Mouse (Mus musculus) G1E (cell line): ENCODE measurements around the gene Adrb1. TPM values are rescaled to one million over a fixed set of nuclear protein-coding genes. Genes with fewer than 3 reads are reported as not detected.
"Not testable (repeated sequence)": the region's sequence is repeated elsewhere in the genome, so short reads cannot be mapped to it uniquely, and the experiment has no call there.

Experiments
- ATAC-seq: 2 replicates; pipeline ENCODE4 v1.8.0; 2016; ENCODE audit warnings: mild to moderate bottlenecking; ENCODE audit not compliant: insufficient number of reproducible peaks, poor library complexity, low FRiP score, severe bottlenecking; ENCODE audit errors: extremely low read depth
- DNase-seq: peaks from one replicate; pipeline ENCODE4 v3.0.0; 2012; ENCODE audit warnings: low spot score
- H3K27me3 ChIP-seq: 2 replicates; pipeline ENCODE4 v1.6.1; 2012; ENCODE audit warnings: mild to moderate bottlenecking, low read length, inconsistent platforms; ENCODE audit not compliant: insufficient read depth
- H3K36me3 ChIP-seq: replicated peaks from 2 replicates; pipeline ENCODE3; 2012; ENCODE audit warnings: mild to moderate bottlenecking, inconsistent platforms
- H3K4me1 ChIP-seq: 2 replicates; pipeline ENCODE4 v1.6.1; 2012; ENCODE audit warnings: low read depth, low read length, inconsistent platforms, mixed read lengths; ENCODE audit not compliant: insufficient read depth
- H3K4me3 ChIP-seq: 2 replicates; pipeline ENCODE4 v1.5.1; 2012; ENCODE audit warnings: low read depth, mild to moderate bottlenecking, inconsistent platforms, low read length, moderate library complexity, mixed read lengths
- H3K9me3 ChIP-seq: replicated peaks from 2 replicates; pipeline ENCODE4 v1.6.1; 2012; ENCODE audit warnings: inconsistent platforms
- CTCF ChIP-seq: IDR thresholded peaks from 2 replicates; pipeline ENCODE4 v1.5.1; 2012; ENCODE audit warnings: low read depth, low read length, inconsistent platforms, mixed read lengths
- GATA1 ChIP-seq: IDR thresholded peaks from 2 replicates; pipeline ENCODE4 v1.6.1; 2012; ENCODE audit warnings: borderline replicate concordance, low read length, inconsistent platforms, mixed read lengths
- GATA2 ChIP-seq: IDR thresholded peaks from 2 replicates; pipeline ENCODE4 v1.6.1; 2012; ENCODE audit warnings: low read depth, low read length, inconsistent platforms, borderline replicate concordance
- POLR2AphosphoS5 ChIP-seq: IDR thresholded peaks from 2 replicates; pipeline ENCODE4 v1.6.1; 2012; ENCODE audit warnings: low read depth, low read length, inconsistent platforms; ENCODE audit not compliant: insufficient replicate concordance
- TAL1 ChIP-seq: conservative IDR thresholded peaks from 2 replicates; pipeline ENCODE4 v1.6.1; 2012; ENCODE audit warnings: low read depth, low read length, inconsistent platforms, mixed read lengths
- polyA plus RNA-seq: library from polyadenylated mRNA; stranded (reverse); fragments of >175 nt; gene quantifications from 2 replicates; pipeline ENCODE4 v1.2.3, GENCODE M21; 2012
- total RNA-seq, 2 experiments: library from RNA; stranded (forward) in 1 of 2; stranded (reverse) in 1 of 2; fragments of 200-1000 nt in 1 of 2; fragments of >200 nt in 1 of 2; fragmentation: Nextera tagmentation in 1 of 2; gene quantifications; 2 replicates each; pipeline ENCODE4 v1.2.3; 2014 to 2017

Gene Adrb1
- total and polyA plus RNA-seq, 3 experiments = 0.05 TPM; not detected in 2

GRCm38 (mm10) chr19:56776719-56777382 is 54.9 kb downstream of the Adrb1 start:
- H3K4me1 ChIP-seq = peaks cover 13% of the 10 kb centered on the region
- H3K27me3 ChIP-seq = peaks cover 22% of the 10 kb centered on the region
- H3K36me3 ChIP-seq = peaks cover 4% of the 10 kb centered on the region
- H3K4me3 ChIP-seq = no peak overlapping the region
- peak; percentile 20 for DNase-seq
- no peaks in the 10 kb centered on the region for H3K9me3 ChIP-seq
- ATAC-seq = no peak
- no peak for TF ChIP-seq GATA2
- TF ChIP-seq POLR2AphosphoS5 = no peak
- TF ChIP-seq GATA1 = no peak
- TF ChIP-seq TAL1 = no peak
- TF ChIP-seq CTCF = no peak

GRCm38 (mm10) chr19:56778532-56778931 is 56.5 kb downstream of the Adrb1 start:
- Histone ChIP-seq H3K27me3 (peaks cover 16% of the 10 kb centered on the region), H3K4me1 (peaks cover 17% of the 10 kb centered on the region), H3K36me3 (peaks cover 16% of the 10 kb centered on the region)
- not testable (repeated sequence) for DNase-seq, ATAC-seq, H3K9me3 ChIP-seq, H3K4me3 ChIP-seq

Other genes with a start within 250 kb of the Adrb1 start
- 72.8 and 76.8 TPM in 2 replicates for gene Dclre1a, start 174.0 kb upstream of the Adrb1 start, total RNA-seq (2014; fragmentation: Nextera tagmentation)
- 32.4 and 32.8 TPM in 2 replicates for gene Dclre1a, start 174.0 kb upstream of the Adrb1 start, total RNA-seq (2017)
- gene Dclre1a, start 174.0 kb upstream of the Adrb1 start, polyA plus RNA-seq = 2.3 and 4.2 TPM in 2 replicates
- gene Nhlrc2, start 173.9 kb upstream of the Adrb1 start, total RNA-seq (2014; fragmentation: Nextera tagmentation) = 16.7 and 18.6 TPM in 2 replicates
- gene Nhlrc2, start 173.9 kb upstream of the Adrb1 start, total RNA-seq (2017) = 18.2 and 19.1 TPM in 2 replicates
- 6.2 and 7.3 TPM in 2 replicates for gene Nhlrc2, start 173.9 kb upstream of the Adrb1 start, polyA plus RNA-seq
- 86.8 and 118 TPM in 2 replicates for gene Ccdc186, start 100.0 kb downstream of the Adrb1 start, total RNA-seq (2014; fragmentation: Nextera tagmentation)
- gene Ccdc186, start 100.0 kb downstream of the Adrb1 start, total RNA-seq (2017) = 275 and 319 TPM in 2 replicates
- 2.7 and 3.0 TPM in 2 replicates for gene Ccdc186, start 100.0 kb downstream of the Adrb1 start, polyA plus RNA-seq
- gene Tdrd1, start 104.0 kb downstream of the Adrb1 start, total RNA-seq (2014; fragmentation: Nextera tagmentation) = not detected in 2 replicates
- gene Tdrd1, start 104.0 kb downstream of the Adrb1 start, total RNA-seq (2017) = under 0.01 and 0.05 TPM in 2 replicates
- not detected in 2 replicates for gene Tdrd1, start 104.0 kb downstream of the Adrb1 start, polyA plus RNA-seq
- not detected in 2 replicates for gene Vwa2, start 152.1 kb downstream of the Adrb1 start, total RNA-seq (2014; fragmentation: Nextera tagmentation)
- gene Vwa2, start 152.1 kb downstream of the Adrb1 start, total RNA-seq (2017) = not detected in 2 replicates
- not detected in 2 replicates for gene Vwa2, start 152.1 kb downstream of the Adrb1 start, polyA plus RNA-seq